Mouse (Mus musculus): ENCODE data around the gene Pex3.

DNA sequence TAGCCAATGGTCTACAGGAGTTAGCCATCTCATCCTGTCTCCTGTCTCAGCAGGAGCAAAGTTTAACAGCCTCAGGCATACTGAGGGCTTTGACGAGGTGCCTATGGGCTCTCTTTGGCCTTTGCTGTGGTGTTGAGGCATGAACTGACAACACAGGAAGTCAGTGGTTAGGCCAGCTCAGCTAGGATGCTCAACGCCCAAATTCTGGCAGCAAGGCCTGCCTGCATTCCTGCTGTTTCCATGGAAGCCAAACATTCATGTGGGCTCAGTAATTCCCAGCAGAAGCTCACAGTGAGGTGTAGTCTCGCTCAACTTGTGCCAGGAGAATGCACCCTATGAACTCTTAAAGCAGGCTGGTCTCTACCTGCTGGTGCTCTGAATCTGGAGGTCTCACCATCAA is 43.1 kb upstream of the Pex3 start:
- TF ChIP-seq CTCF (IDR thresholded peaks at IDR 0.05; ENCODE audit: extremely low read depth, insufficient read length, insufficient replicate concordance, low read depth, low read length): no peak
- TF ChIP-seq POLR2A (IDR thresholded peaks at IDR 0.05; ENCODE audit: low read depth, low read length): no peak

All from small intestine, adult 2 months (tissue).